Mouse (Mus musculus) kidney, embryonic 16.5 days (tissue): Measurements from ENCODE around the gene Mybbp1a. TPM values are rescaled to one million over a fixed set of nuclear protein-coding genes. Genes with fewer than 3 reads are reported as not detected.
A peak's percentile ranks its signal among the peaks of the same experiment; 100 is the strongest.

Experiments
- ATAC-seq: fragments of 200-750 bp; cut with Nextera tagmentation; 2 replicates; pipeline ENCODE4 v1.8.0; 2017; ENCODE audit warnings: moderate TSS enrichment; ENCODE audit not compliant: low FRiP score, low TSS enrichment
- H3K27ac ChIP-seq: fragments of 300-500 bp; sonication (generic); 2 replicates; pipeline ENCODE4 v1.5.1; 2014; ENCODE audit warnings: low read length
- H3K27me3 ChIP-seq: fragments of 300-500 bp; sonication (generic); 2 replicates; pipeline ENCODE4 v1.6.1; 2014; ENCODE audit warnings: low read length, control low read depth, mixed read lengths; ENCODE audit not compliant: insufficient read depth
- H3K36me3 ChIP-seq: fragments of 300-500 bp; sonication (generic); 2 replicates; pipeline ENCODE4 v1.6.1; 2014; ENCODE audit warnings: low read length, control low read depth, mixed read lengths; ENCODE audit not compliant: insufficient read depth
- H3K4me1 ChIP-seq: fragments of 300-500 bp; sonication (generic); 2 replicates; pipeline ENCODE4 v1.6.1; 2014; ENCODE audit warnings: low read length, control low read depth, mixed read lengths; ENCODE audit not compliant: insufficient read depth
- H3K4me2 ChIP-seq: fragments of 300-500 bp; sonication (generic); replicated peaks from 2 replicates; pipeline ENCODE4 v1.6.1; 2014; ENCODE audit warnings: low read depth, low read length
- H3K4me3 ChIP-seq: fragments of 300-500 bp; sonication (generic); 2 replicates; pipeline ENCODE4 v1.5.1; 2014; ENCODE audit warnings: mild to moderate bottlenecking, low read length
- H3K9ac ChIP-seq: fragments of 300-500 bp; sonication (generic); replicated peaks from 2 replicates; pipeline ENCODE4 v1.6.1; 2014; ENCODE audit warnings: low read length
- H3K9me3 ChIP-seq: fragments of 300-500 bp; sonication (generic); 2 replicates; pipeline ENCODE4 v1.6.1; 2016; ENCODE audit warnings: low read length, control low read depth
- WGBS: fragments of 180-500 bp; shearing (Covaris S2); extraction: QIAGEN DNeasy Blood & Tissue Kit; methylation state at CpG from one replicate; pipeline ENCODE4 v1.1.7; 2014; 5-methylcytosine and 5-hydroxymethylcytosine counted together
- polyA plus RNA-seq: library from polyadenylated mRNA; unstranded; fragments of >200 nt; fragmentation: Nextera tagmentation; extraction: Ambion mirVana; gene quantifications from 2 replicates; pipeline ENCODE4 v1.2.1, GENCODE M21; 2015

The Mybbp1a gene
- polyA plus RNA-seq, 1 experiment from 2014 or later = 175 TPM

DNA sequence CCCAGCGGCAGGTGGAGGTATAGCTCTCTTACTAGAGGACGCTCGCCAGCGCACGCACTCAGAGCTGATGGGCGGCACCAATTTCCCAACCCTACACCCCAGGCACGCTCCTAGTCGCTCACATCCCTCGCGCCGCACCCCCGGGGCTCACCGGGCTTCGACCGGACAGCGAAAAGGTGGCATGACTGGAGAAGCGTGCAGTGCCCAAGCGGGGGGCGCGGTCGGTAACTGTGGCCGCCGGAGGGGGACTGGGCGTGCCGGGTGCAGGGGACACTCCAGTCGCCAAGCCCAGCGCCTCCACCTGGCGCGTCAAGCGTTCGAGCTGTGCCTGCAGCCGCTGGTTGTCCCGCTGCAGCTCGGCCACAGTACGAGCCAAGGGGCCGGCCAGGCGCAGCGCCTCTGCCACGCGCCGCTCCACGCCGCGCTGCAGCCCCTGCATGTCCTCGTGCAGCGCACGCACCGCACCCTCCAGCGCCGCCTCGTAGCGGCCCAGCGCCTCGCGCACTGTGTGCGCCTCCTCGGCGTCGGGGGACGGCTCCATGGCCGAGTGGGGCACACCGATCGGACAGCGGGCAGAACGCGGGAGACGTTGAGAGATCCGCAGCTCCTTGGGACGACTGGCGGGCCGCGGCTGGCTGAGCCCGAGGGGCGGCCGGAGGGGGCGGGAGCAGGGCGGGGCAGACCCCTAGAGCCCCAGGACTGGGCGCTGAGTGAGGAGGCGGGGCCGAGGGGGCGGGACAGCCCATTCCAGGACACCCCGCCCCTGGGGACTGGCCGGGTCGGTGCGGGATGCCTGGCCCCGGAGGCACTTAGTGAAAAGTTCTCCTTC, 29.8 kb upstream of the Mybbp1a start, which contains the start of gene Smtnl2:
Gene Smtnl2, minus strand, starts transcription at position 621 of the 829 bp plus-strand sequence.
- 0% methylated on average over 74 of the region's 86 CpGs for WGBS
- peaks cover 66% of the 10 kb centered on the region for H3K4me1 ChIP-seq

DNA sequence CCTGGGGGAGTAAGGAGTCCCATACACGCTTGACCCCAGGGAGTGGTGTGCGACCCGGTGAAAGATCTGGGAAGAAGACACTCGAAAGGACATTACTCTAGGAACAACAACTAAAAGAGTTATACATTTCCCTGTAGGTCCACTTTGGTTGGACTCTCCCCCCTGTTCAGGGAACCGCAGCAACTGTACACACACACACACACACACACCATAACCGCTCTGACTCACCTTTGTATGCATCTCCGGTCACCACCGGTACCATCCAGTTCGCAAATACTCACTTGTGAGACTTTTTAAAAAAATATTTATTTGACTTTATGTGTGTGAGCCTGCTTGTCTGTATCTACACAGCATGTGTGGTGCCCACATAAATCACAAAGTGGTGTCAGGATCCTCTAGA, 29.2 kb upstream of the Mybbp1a start:
- peak overlapping the region; percentile 59 for H3K9ac ChIP-seq
- 0 out of 2 replicates have a peak, but pooled peaks cover 4% of the 10 kb centered on the region for H3K27me3 ChIP-seq
- peaks cover 61% of the 10 kb centered on the region for H3K4me1 ChIP-seq
- 18% methylated on average over 9 of the region's 9 CpGs for WGBS
- H3K36me3 ChIP-seq = no peaks in the 10 kb centered on the region
- H3K9me3 ChIP-seq = no peaks in the 10 kb centered on the region
- H3K4me3 ChIP-seq = peak overlapping the region; percentile 83
- H3K4me2 ChIP-seq = peak overlapping the region; percentile 93
- ATAC-seq = peak; percentile 44
- peak overlapping the region; percentile 98 for H3K27ac ChIP-seq

More for the DNA sequence above, 29.8 kb upstream of the Mybbp1a start, which contains the start of gene Smtnl2:
- Histone ChIP-seq H3K9ac (peak within 1 kb of the TSS; percentile 82), H3K27ac (peak within 1 kb of the TSS; percentile 98), H3K36me3 (no peaks in the 10 kb centered on the region), H3K4me2 (peak within 1 kb of the TSS; percentile 93), H3K4me3 (peak within 1 kb of the TSS; percentile 83), H3K9me3 (no peaks in the 10 kb centered on the region), H3K27me3 (0 out of 2 replicates have a peak, but pooled peaks cover 4% of the 10 kb centered on the region)
- peak; percentile 96 for ATAC-seq

DNA sequence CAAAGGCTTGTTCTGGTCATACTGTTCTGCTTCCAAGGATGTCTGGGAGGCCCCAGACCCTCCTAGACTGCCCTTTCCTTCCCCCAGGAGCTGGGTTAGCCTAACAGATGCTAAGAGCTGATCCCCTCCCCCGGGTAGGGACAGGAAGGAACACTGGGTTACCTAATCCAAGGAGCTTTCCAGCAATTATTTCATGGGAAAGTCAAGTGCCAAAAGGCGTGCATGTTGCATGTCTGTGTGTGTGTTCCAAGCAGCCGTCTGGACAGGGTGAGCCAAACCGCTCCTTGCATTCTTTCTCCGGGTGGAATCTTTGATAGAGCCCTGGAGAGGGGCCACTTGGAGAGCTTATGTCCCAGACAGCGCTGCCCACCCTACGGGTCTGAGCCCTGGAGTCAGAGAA, 28.1 kb upstream of the Mybbp1a start:
- H3K4me1 ChIP-seq = peaks cover 59% of the 10 kb centered on the region
- H3K4me3 ChIP-seq = no peak overlapping the region
- no peak for ATAC-seq
- no peak overlapping the region for H3K4me2 ChIP-seq
- H3K27me3 ChIP-seq = 0 out of 2 replicates have a peak, but pooled peaks cover 4% of the 10 kb centered on the region
- H3K9me3 ChIP-seq = no peaks in the 10 kb centered on the region
- no peak overlapping the region for H3K9ac ChIP-seq
- WGBS = 66% methylated on average over 7 of the region's 7 CpGs
- H3K36me3 ChIP-seq = no peaks in the 10 kb centered on the region
- H3K27ac ChIP-seq = no peak overlapping the region

- peaks cover 58% of the 10 kb centered on the region for H3K4me1 ChIP-seq
- 47% methylated on average over 5 of the region's 5 CpGs for WGBS
- H3K36me3 ChIP-seq = no peaks in the 10 kb centered on the region
- peak overlapping the region; percentile 18; the same call in 1 of the 2 replicates for H3K9ac ChIP-seq
- H3K9me3 ChIP-seq = no peaks in the 10 kb centered on the region
- H3K4me3 ChIP-seq = no peak overlapping the region
- 0 out of 2 replicates have a peak, but pooled peaks cover 4% of the 10 kb centered on the region for H3K27me3 ChIP-seq
- no peak overlapping the region for H3K4me2 ChIP-seq
- H3K27ac ChIP-seq = 0 out of 2 replicates have a peak overlapping the region, but pooled peaks have one; percentile 3
- no peak for ATAC-seq
These were observed 27.5 kb upstream of the Mybbp1a start for GRCm38 (mm10) chr11:72413601-72414190.

DNA sequence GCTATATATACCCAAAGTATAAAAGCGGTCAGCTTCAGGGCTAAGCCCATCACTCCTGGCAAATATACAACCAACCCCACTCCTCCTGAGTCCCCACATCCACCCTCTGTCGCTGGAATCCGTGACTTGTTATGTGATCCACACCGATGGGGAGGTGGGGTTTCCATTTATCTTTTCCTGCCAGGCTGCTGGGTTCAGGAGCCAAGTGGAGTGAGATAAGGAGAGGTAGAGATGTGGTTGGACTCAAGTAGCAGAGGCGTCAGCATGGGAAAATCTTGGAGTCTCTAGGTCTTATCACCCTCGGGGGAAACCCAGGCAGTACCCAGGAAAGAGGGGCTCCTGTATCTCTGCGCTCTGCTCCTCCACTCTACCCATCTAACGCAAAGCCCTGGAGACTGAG, 26.0 kb upstream of the Mybbp1a start:
- 64% methylated on average over 8 of the region's 8 CpGs for WGBS
- no peaks in the 10 kb centered on the region for H3K36me3 ChIP-seq
- no peak overlapping the region for H3K4me3 ChIP-seq
- no peak overlapping the region for H3K27ac ChIP-seq
- H3K4me2 ChIP-seq = no peak overlapping the region
- no peak overlapping the region for H3K9ac ChIP-seq
- no peaks in the 10 kb centered on the region for H3K9me3 ChIP-seq
- H3K27me3 ChIP-seq = no peaks in the 10 kb centered on the region
- H3K4me1 ChIP-seq = peaks cover 45% of the 10 kb centered on the region
- ATAC-seq = no peak

DNA sequence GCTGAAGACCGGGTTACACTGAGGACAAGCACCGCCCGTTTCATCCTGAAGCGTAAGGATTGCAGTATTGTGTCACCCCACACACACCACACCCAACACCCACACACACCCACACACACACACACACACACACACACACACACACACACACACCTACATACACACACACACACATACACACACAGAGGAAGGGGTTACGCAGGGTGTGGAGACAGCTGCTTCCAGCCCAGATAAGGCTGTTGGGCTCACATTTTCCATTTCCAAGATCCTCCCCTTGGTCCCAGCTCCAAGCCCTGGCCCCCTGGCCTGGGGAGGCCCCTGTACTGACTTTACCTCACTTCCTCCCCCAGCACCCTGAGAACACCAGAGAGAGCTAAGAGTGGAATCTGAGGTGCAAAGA, 24.5 kb upstream of the Mybbp1a start:
- 76% methylated on average over 5 of the region's 5 CpGs for WGBS
- Histone ChIP-seq H3K27ac (no peak overlapping the region), H3K36me3 (no peaks in the 10 kb centered on the region), H3K27me3 (no peaks in the 10 kb centered on the region), H3K9me3 (no peaks in the 10 kb centered on the region), H3K4me3 (no peak overlapping the region), H3K4me1 (peaks cover 42% of the 10 kb centered on the region), H3K9ac (no peak overlapping the region), H3K4me2 (no peak overlapping the region)
- no peak for ATAC-seq

DNA sequence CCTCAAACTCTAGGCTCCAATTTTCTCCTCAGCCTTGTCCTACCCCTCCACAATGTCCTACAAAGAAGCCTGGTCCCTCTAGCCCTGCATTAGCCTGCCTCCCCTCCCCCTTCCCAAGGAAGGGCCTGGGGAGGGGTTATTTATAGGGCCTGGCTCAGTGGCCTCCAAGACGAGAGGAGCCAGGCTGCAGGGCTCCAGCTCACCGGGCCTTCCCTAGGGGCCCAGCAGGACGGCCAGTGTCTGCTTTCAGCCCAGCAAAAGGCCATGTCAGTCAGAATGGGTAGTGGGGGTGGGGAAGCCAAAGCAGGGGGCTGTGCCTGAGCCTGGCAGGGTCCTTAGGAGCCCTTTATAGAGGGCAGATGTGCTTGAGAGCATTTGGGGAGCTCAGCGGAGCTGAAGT, 23.8 kb upstream of the Mybbp1a start:
- H3K4me2 ChIP-seq = no peak overlapping the region
- ATAC-seq = no peak
- H3K27ac ChIP-seq = no peak overlapping the region
- no peaks in the 10 kb centered on the region for H3K9me3 ChIP-seq
- 14% methylated on average over 4 of the region's 4 CpGs for WGBS
- H3K36me3 ChIP-seq = no peaks in the 10 kb centered on the region
- H3K9ac ChIP-seq = no peak overlapping the region
- peaks cover 35% of the 10 kb centered on the region for H3K4me1 ChIP-seq
- no peaks in the 10 kb centered on the region for H3K27me3 ChIP-seq
- no peak overlapping the region for H3K4me3 ChIP-seq

DNA sequence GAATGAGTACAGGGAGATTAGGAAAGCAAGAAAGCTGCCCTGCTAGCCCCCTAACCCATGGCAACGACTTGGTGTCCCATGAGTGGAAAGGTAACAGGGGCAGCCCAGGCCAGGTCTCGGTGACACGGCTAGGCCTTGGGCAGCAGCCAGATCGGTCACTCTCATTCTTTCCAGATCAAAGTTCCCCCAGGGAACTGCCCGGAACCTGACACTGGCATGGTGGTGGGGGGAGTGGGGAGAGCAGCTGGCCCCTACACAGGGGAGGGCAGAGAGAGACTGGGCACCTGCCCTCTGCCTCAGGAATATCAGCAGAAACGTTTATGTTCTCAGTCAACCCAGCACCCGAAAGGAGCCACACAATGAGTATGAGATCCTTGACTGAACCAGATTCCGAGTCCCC, 22.9 kb upstream of the Mybbp1a start:
- Histone ChIP-seq H3K4me1 (peaks cover 26% of the 10 kb centered on the region), H3K27ac (0 out of 2 replicates have a peak overlapping the region, but pooled peaks have one; percentile 13), H3K4me3 (no peak overlapping the region), H3K4me2 (no peak overlapping the region), H3K9me3 (no peaks in the 10 kb centered on the region), H3K36me3 (no peaks in the 10 kb centered on the region), H3K27me3 (no peaks in the 10 kb centered on the region), H3K9ac (0 out of 2 replicates have a peak overlapping the region, but pooled peaks have one; percentile 6)
- 26% methylated on average over 8 of the region's 8 CpGs for WGBS
- ATAC-seq = peak; percentile 60

GRCm38 (mm10) chr11:72419006-72419405, 22.1 kb upstream of the Mybbp1a start:
- Histone ChIP-seq H3K4me1 (peaks cover 20% of the 10 kb centered on the region), H3K4me2 (no peak overlapping the region), H3K27ac (no peak overlapping the region), H3K4me3 (no peak overlapping the region), H3K9me3 (no peaks in the 10 kb centered on the region), H3K36me3 (no peaks in the 10 kb centered on the region), H3K27me3 (no peaks in the 10 kb centered on the region), H3K9ac (no peak overlapping the region)
- WGBS = 58% methylated on average over 6 of the region's 6 CpGs
- no peak for ATAC-seq
